Mouse (Mus musculus): ENCODE measurements around the gene Prr15l.

The Prr15l gene

GRCm38 (mm10) chr11:96947849-96948248 is 19.9 kb downstream of the Prr15l start:
- DNase-seq, result peak in 1 of 2 experiments; percentile 33

GRCm38 (mm10) chr11:96950767-96951166 is 22.9 kb downstream of the Prr15l start:
- peak in 1 of 2 experiments; percentile 35 for DNase-seq

GRCm38 (mm10) chr11:96952426-96952825 is 24.5 kb downstream of the Prr15l start:
- DNase-seq, result peak; percentile 35 to 59

GRCm38 (mm10) chr11:96952896-96953295 is 25.0 kb downstream of the Prr15l start:
- DNase-seq, result peak; percentile 38 to 55

GRCm38 (mm10) chr11:96955094-96955493 is 27.2 kb downstream of the Prr15l start:
- DNase-seq, result no peak

- peak in 1 of 2 experiments; percentile 47 for DNase-seq
These were observed 28.3 kb downstream of the Prr15l start for GRCm38 (mm10) chr11:96956009-96956724.

GRCm38 (mm10) chr11:96957061-96957805 is 29.3 kb downstream of the Prr15l start:
- peak; percentile 57 to 77 for DNase-seq

GRCm38 (mm10) chr11:96963580-96963979 is 35.7 kb downstream of the Prr15l start:
- DNase-seq, result peak; percentile 82 to 85

- DNase-seq, result no peak
These were observed 38.3 kb downstream of the Prr15l start for GRCm38 (mm10) chr11:96966172-96966571.

- peak; percentile 56 to 64 for DNase-seq
These were observed 39.1 kb downstream of the Prr15l start for GRCm38 (mm10) chr11:96966914-96967543.

- peak in 1 of 2 experiments; percentile 22 for DNase-seq
These were observed 39.8 kb downstream of the Prr15l start for GRCm38 (mm10) chr11:96967544-96968269.

GRCm38 (mm10) chr11:96968476-96968875 is 40.6 kb downstream of the Prr15l start:
- DNase-seq, result no peak

- no peak for DNase-seq
These were observed 41.4 kb downstream of the Prr15l start for GRCm38 (mm10) chr11:96969280-96969722.

- DNase-seq, result no peak
These were observed 41.8 kb downstream of the Prr15l start for GRCm38 (mm10) chr11:96969746-96970145.

GRCm38 (mm10) chr11:96970341-96970740 is 42.4 kb downstream of the Prr15l start:
- no peak for DNase-seq

GRCm38 (mm10) chr11:96972906-96973305 is 45.0 kb downstream of the Prr15l start:
- DNase-seq, result no peak

- no peak for DNase-seq
These were observed 45.6 kb downstream of the Prr15l start for GRCm38 (mm10) chr11:96973426-96973964.

- no peak for DNase-seq
These were observed 46.9 kb downstream of the Prr15l start for GRCm38 (mm10) chr11:96974813-96975212.

GRCm38 (mm10) chr11:96975511-96976378 is 47.8 kb downstream of the Prr15l start:
- DNase-seq, result no peak

- DNase-seq, result no peak
These were observed 48.4 kb downstream of the Prr15l start for GRCm38 (mm10) chr11:96976379-96976687.

GRCm38 (mm10) chr11:96976911-96977591 is 49.1 kb downstream of the Prr15l start:
- DNase-seq, result peak; percentile 90 to 92
